Mouse (Mus musculus): Measurements from ENCODE around the gene 7530416G11Rik.

GRCm38 (mm10) chr15:85479919-85480318, 23.1 kb downstream of the 7530416G11Rik start:
- TF ChIP-seq CTCF (IDR thresholded peaks at IDR 0.05), result no peak
- no peak for TF ChIP-seq EP300 (IDR thresholded peaks at IDR 0.05)

All from lung, postnatal 0 days (tissue).